Mouse (Mus musculus) heart, embryonic 16.5 days (tissue): ENCODE results near the gene Snph. TPM values are rescaled to one million over a fixed set of nuclear protein-coding genes. Genes with fewer than 3 reads are reported as not detected.

Experiments
- ATAC-seq: fragments of 200-750 bp; cut with Nextera tagmentation; replicated peaks from 2 replicates; pipeline ENCODE4 v1.8.0; 2017; ENCODE audit warnings: moderate number of reproducible peaks; ENCODE audit not compliant: insufficient read depth, low FRiP score; ENCODE audit errors: extremely low read depth
- H3K27ac ChIP-seq: fragments of 300-500 bp; sonication (generic); 2 replicates; pipeline ENCODE4 v1.5.1; 2014; ENCODE audit warnings: mild to moderate bottlenecking, low read length, control low read depth, moderate library complexity
- H3K27me3 ChIP-seq: fragments of 300-500 bp; sonication (generic); 2 replicates; pipeline ENCODE4 v1.6.1; 2014; ENCODE audit warnings: low read length, mixed read lengths; ENCODE audit not compliant: control insufficient read depth, insufficient read depth
- H3K36me3 ChIP-seq: fragments of 300-500 bp; sonication (generic); 2 replicates; pipeline ENCODE4 v1.6.1; 2014; ENCODE audit not compliant: control insufficient read depth, insufficient read depth
- H3K4me1 ChIP-seq: fragments of 300-500 bp; sonication (generic); 2 replicates; pipeline ENCODE4 v1.6.1; 2014; ENCODE audit warnings: low read length, mixed read lengths; ENCODE audit not compliant: control insufficient read depth, insufficient read depth
- H3K4me2 ChIP-seq: fragments of 300-500 bp; sonication (generic); 2 replicates; pipeline ENCODE4 v1.6.1; 2014; ENCODE audit warnings: low read depth, mild to moderate bottlenecking, control low read depth, low read length
- H3K4me3 ChIP-seq: fragments of 300-500 bp; sonication (generic); 2 replicates; pipeline ENCODE4 v1.5.1; 2014; ENCODE audit warnings: mild to moderate bottlenecking, control low read depth, low read length
- H3K9ac ChIP-seq: fragments of 300-500 bp; sonication (generic); 2 replicates; pipeline ENCODE4 v1.6.1; 2014; ENCODE audit warnings: low read length, control low read depth
- H3K9me3 ChIP-seq: fragments of 300-500 bp; sonication (generic); replicated peaks from 2 replicates; pipeline ENCODE4 v1.6.1; 2016; ENCODE audit warnings: low read length; ENCODE audit not compliant: control insufficient read depth
- WGBS: fragments of 180-500 bp; shearing (Covaris S2); extraction: QIAGEN DNeasy Blood & Tissue Kit; methylation state at CpG from one replicate; pipeline ENCODE4 v1.1.7; 2014; 5-methylcytosine and 5-hydroxymethylcytosine counted together
- polyA plus RNA-seq: library from polyadenylated mRNA; unstranded; fragments of >200 nt; fragmentation: Nextera tagmentation; extraction: Ambion mirVana; gene quantifications from 2 replicates; pipeline ENCODE4 v1.2.1, GENCODE M21; 2015

Snph gene
- polyA plus RNA-seq, 1 experiment from 2014 or later = 0.05 TPM

DNA sequence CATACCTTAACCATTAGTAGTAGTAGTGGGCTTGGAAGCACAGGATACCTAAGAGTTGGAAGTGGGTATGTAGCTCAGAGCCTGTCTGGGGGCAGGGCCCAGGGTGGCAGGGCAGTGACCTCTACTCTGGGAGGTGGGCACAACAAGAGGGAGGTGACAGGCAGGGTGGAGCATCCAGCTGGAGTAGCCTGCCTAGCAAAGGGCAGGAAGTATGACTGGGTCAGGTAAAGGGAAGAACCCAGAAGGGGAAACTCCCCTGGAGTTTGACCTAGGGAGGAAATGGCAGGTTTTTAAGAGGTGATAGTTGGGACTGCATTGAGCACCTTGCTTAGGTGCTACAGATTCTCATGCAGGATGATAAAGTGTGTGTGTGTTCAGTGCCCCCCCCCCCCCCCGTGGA lies 51.4 kb downstream of the Snph start:
- WGBS = 29% methylated on average over 1 of the region's 1 CpGs

DNA sequence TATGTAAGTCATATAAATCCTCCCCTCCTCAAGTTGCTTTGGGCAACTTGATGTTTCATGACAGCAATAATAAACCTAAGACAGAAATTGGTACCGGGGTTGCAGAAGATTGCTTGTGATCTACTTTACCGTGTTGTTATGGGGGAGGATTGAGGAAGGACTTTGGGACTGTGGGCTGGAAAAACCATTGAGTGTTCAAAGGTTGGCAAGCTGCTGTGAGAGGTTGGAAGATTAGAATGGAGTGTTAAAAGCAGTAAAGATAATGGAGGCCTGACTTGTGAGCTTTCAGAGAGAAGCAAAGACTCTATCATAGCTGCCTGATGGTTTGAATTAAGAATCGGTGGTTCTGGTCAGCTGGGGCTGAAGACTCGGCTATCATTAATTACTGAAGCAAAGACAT lies 53.2 kb downstream of the Snph start:
- H3K4me3 ChIP-seq = no peak overlapping the region
- H3K9me3 ChIP-seq = no peaks in the 10 kb centered on the region
- H3K4me1 ChIP-seq = peaks cover 9% of the 10 kb centered on the region; the same call in 1 of the 2 replicates
- WGBS = 46% methylated on average over 4 of the region's 4 CpGs
- no peak overlapping the region for H3K4me2 ChIP-seq
- no peak overlapping the region for H3K9ac ChIP-seq
- no peaks in the 10 kb centered on the region for H3K27me3 ChIP-seq
- H3K27ac ChIP-seq = no peak overlapping the region
- no peaks in the 10 kb centered on the region for H3K36me3 ChIP-seq
- ATAC-seq = no peak

More for the DNA sequence above, 51.4 kb downstream of the Snph start:
- Histone ChIP-seq H3K4me3 (no peak overlapping the region), H3K4me1 (peaks cover 9% of the 10 kb centered on the region; the same call in 1 of the 2 replicates), H3K27ac (no peak overlapping the region), H3K4me2 (no peak overlapping the region), H3K9me3 (no peaks in the 10 kb centered on the region), H3K9ac (no peak overlapping the region), H3K27me3 (no peaks in the 10 kb centered on the region), H3K36me3 (no peaks in the 10 kb centered on the region)
- no peak for ATAC-seq

DNA sequence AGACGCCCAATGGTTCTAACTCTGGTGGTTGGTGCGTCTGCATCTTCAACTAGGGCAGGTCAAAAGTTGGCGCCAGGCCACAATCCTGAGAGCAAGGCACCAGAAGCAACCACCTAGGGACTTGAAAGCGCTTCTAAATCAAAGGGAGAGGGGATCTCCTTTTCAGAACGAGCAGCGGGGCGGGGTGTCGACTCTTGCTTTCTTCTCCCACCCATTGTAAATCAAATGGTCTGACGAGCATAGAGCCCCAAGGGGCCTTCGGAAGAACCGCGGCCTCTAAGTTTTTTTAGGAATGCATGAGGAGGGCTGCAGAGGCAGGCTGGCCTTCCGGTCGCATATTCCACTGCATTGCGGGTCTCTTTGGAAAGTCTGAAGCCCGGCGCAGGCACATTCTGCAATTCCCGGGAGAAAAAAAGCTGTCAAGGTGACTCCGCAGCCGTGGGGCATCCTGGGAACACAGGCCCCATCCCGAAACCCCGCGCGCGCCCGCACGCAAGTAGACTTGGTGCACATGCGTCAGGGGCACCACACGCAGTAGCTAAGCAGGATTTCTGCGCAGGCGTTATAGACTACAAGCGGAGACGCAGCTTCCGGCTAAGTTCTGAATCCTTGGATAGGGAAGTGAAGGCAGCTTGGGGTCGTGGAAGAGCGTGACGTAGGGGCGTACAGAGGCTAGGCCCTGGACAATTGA lies 56.5 kb downstream of the Snph start:
- Histone ChIP-seq H3K27ac (peak overlapping the region; percentile 86), H3K4me2 (peak overlapping the region; percentile 79), H3K4me3 (peak overlapping the region; percentile 53), H3K4me1 (peaks cover 9% of the 10 kb centered on the region; the same call in 1 of the 2 replicates), H3K9me3 (no peaks in the 10 kb centered on the region), H3K27me3 (no peaks in the 10 kb centered on the region), H3K36me3 (no peaks in the 10 kb centered on the region), H3K9ac (peak overlapping the region; percentile 72)
- ATAC-seq = peak; percentile 86
- 2% methylated on average over 38 of the region's 38 CpGs for WGBS

DNA sequence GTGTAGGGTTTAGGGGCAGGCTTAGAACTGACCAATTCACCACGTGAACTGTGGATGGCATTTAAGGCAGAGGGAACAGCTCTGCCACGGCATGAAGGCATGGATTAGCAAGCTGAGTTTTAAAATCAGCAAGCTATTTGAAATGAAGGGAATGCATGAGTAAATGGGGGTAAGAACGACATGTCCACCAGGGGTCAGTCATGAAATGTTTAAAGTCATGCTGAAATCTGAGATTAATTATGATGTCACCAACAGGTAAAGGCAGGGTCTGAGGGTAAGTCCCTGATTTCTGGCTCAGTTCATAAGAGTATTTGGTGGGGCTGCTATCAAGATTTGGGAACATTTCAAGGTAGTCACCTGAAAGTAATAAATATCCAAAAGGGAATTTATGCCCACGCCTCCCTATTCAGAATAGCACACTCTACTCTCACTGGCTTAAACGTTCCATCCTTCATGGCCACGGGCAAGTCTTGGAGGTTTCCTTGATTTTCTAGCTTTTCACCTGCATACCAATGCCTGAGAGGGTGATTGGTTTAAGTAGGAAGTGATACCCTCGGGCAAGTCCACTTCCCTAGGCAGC lies 57.2 kb downstream of the Snph start:
- H3K9ac ChIP-seq = peak overlapping the region; percentile 72; the same call in 1 of the 2 replicates

DNA sequence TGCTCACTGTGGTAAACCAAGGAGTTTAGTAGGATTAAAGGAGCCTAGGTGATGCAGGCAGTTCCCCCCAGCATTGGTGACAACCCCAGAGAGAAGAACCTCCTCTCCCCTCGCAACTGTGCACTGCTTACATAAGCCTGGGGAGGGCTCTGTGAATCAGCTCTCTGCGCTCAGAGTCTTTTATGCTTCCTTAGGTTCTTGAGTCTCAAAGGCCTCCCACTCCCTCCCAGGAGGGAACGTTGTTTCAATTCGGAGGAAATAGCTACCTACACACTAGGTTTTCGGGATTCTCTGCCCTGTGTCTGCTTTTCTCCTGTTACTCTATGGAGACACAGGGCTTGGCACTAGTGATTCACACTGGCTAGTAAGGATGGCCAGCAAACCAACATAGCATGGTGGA lies 57.8 kb downstream of the Snph start:
- H3K36me3 ChIP-seq = no peaks in the 10 kb centered on the region
- H3K4me1 ChIP-seq = peaks cover 5% of the 10 kb centered on the region; the same call in 1 of the 2 replicates
- H3K4me3 ChIP-seq = no peak overlapping the region
- no peak overlapping the region for H3K27ac ChIP-seq
- no peak for ATAC-seq
- H3K9me3 ChIP-seq = no peaks in the 10 kb centered on the region
- H3K9ac ChIP-seq = no peak overlapping the region
- no peak overlapping the region for H3K4me2 ChIP-seq
- H3K27me3 ChIP-seq = no peaks in the 10 kb centered on the region
- WGBS = 71% methylated on average over 5 of the region's 5 CpGs

More for the DNA sequence above, 57.2 kb downstream of the Snph start:
- Histone ChIP-seq H3K9me3 (no peaks in the 10 kb centered on the region), H3K4me1 (peaks cover 7% of the 10 kb centered on the region; the same call in 1 of the 2 replicates), H3K27me3 (no peaks in the 10 kb centered on the region), H3K27ac (peak overlapping the region; percentile 86), H3K4me2 (peak overlapping the region; percentile 79), H3K4me3 (peak overlapping the region; percentile 53), H3K36me3 (no peaks in the 10 kb centered on the region)
- ATAC-seq = no peak
- 27% methylated on average over 7 of the region's 7 CpGs for WGBS

DNA sequence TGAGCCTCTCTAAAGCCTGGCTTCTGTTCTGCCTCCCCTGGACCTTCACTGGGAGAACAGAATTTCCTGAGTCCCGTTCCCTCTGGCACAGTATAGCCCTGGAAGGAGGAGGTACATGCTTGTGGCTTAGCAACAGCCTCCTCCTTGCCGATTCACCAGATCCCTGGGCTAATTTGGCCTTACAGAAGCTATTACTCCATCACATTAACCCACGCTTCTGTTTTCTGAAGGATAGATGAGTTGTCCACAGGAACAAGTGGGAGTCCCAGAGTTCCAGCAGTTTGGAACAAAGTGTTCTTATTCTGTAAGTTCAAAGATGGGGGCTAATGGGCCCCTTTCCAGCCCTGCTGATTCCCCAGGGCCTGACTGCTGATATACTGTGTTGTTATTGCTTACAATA lies 58.7 kb downstream of the Snph start:
- H3K27ac ChIP-seq = no peak overlapping the region
- WGBS = 66% methylated on average over 3 of the region's 3 CpGs
- H3K4me1 ChIP-seq = peaks cover 5% of the 10 kb centered on the region; the same call in 1 of the 2 replicates
- H3K36me3 ChIP-seq = no peaks in the 10 kb centered on the region
- H3K9ac ChIP-seq = no peak overlapping the region
- H3K9me3 ChIP-seq = no peaks in the 10 kb centered on the region
- no peak for ATAC-seq
- H3K27me3 ChIP-seq = no peaks in the 10 kb centered on the region
- no peak overlapping the region for H3K4me2 ChIP-seq
- H3K4me3 ChIP-seq = no peak overlapping the region

DNA sequence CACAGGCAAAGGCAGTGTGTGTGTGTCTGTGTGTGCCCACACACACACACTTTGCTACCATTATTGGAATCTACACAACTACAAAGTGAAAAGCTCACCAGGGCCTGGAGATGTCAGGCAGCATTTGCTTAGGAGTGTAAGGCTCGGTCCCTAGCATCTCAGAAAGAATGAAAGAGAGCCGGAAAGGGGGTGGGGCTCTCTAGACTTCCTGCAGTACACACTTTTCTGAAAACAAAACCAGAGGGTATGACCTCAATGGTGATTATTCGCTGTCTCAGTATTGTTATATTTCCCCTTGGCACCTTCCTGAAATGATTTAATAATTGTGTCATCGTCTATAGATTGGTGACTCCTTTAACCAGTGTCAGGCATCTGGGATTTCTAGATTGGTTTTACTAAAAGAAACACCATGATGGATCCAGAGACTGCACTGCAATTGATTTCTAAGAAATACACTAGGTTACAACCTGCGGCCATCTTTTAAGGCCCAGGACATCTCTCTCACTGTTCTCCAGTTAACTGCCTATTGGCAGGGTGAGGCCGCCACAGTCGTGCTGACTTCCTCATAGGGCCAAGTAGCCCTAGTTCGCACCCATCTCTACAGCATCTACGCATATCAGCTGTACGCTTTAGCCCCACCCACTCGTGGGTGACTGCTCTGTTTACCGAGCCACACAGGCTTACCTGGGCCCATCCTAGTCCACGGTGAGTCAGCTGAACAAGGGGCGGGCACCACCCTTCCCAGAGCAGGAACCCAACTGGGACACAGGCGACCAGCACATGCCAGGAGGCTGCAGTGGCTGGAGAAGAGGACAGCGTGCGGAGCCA lies 60.3 kb downstream of the Snph start, which contains the start of gene Sdcbp2:
Gene Sdcbp2 (plus strand): TSS at position 750 of the 828 bp plus-strand sequence.
- Histone ChIP-seq H3K36me3 (no peaks in the 10 kb centered on the region), H3K27me3 (no peaks in the 10 kb centered on the region), H3K4me1 (peaks cover 5% of the 10 kb centered on the region; the same call in 1 of the 2 replicates), H3K4me3 (no peak within 1 kb of the TSS), H3K9ac (no peak within 1 kb of the TSS), H3K9me3 (no peaks in the 10 kb centered on the region), H3K4me2 (no peak within 1 kb of the TSS), H3K27ac (no peak within 1 kb of the TSS)
- WGBS = 64% methylated on average over 17 of the region's 17 CpGs
- no peak for ATAC-seq

DNA sequence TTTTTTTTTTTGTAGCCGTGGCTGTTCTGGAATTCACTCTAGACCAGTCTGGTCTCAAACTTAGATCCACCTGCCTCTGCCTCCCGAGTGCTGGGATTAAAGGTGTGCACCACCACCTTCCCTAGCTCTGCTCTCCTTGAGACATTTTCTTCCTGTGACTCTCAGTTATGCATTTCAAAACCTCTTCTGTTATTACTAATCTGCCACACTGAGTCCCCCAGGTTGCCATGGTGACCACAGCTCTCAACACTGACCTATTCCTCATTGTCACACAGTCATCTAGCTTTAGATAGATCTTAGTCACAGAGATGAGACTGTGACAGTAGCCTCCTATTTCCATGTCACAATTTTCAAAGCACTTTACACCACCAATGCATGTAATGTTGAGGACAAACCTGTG lies 62.9 kb downstream of the Snph start:
- Histone ChIP-seq H3K4me3 (no peak overlapping the region), H3K4me2 (no peak overlapping the region), H3K4me1 (no peaks in the 10 kb centered on the region), H3K9me3 (no peaks in the 10 kb centered on the region), H3K27me3 (no peaks in the 10 kb centered on the region), H3K36me3 (0 out of 2 replicates have a peak, but pooled peaks cover 1% of the 10 kb centered on the region), H3K27ac (no peak overlapping the region), H3K9ac (no peak overlapping the region)
- ATAC-seq = no peak
- 72% methylated on average over 2 of the region's 2 CpGs for WGBS
